Mouse (Mus musculus) 3134 (cell line): ENCODE measurements around the gene Pias1.
A peak's percentile ranks its signal among the peaks of the same experiment; 100 is the strongest.

ENCODE experiments used
- DNase-seq: peaks from one replicate; pipeline ENCODE4 v3.0.0-alpha.2; 2011; ENCODE audit warnings: low spot score; ENCODE audit not compliant: insufficient read length; ENCODE audit errors: extremely low read depth

The Pias1 gene

DNA sequence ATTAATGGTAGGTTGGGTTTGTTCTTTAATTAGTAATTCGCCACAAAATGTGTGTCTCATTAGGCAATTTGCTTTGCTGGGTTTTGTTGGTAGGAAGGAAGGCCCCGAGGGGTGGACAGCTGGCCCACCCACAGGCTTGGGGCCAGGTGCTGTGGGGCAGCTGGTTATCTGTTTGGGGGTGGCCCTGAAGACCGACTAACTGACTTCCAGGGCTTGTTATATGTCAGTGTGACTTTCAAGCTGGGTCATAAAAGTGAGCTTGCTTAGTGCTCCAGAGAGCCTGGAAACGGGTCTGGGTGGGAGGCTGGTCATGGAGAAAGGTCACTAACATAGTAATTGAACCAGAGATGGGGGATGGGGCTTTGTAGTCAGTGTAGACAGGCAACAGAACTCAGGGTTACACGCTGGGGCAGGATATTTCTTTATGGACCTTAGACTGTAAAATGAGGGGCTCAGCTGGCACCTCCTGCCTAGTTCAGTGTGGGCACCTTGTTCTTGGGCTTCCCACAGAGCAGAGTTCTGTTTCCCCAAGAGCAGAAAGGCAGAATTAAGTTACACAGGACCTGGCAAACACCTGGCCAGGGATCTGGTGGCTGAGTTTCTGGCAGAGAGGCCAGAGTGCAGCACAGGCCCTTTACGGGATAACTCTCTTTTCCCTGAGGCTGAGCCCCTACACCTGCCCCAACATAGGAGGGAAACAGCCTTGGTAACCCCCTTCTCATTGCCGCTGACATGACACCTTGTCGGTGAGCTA lies 129.3 kb downstream of the Pias1 start:
- peak; percentile 30 for DNase-seq

DNA sequence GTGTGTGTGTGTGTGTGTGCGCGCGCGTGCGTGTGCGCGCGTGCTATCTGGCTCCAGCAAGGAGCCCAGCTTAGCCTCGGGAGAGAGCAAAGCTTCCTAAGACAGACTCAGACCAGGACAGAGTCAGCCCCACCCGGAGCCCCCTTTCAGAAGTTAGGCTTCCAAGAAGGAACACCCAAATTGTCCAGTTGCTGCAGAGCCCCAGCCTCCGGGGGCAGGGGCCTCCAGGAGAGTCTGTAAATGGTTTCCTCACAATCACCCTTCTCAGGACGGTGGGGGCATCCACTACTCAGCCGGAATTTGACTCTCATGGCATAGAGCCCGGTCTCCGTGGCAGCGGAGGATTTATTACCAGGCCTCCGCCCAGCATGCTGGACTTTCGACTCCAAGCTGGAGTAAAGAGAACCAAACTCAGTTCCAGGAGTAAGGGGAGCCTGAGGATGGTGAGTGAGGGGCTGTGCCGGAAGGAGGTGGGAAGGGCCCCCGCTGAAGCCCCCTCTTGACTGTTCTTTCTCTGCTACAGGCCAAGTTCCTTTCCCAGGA lies 129.9 kb downstream of the Pias1 start, which contains the start of gene Calml4:
Gene Calml4, plus strand, starts transcription at position 362 of the 543 bp plus-strand sequence.
- DNase-seq = peak; percentile 36

DNA sequence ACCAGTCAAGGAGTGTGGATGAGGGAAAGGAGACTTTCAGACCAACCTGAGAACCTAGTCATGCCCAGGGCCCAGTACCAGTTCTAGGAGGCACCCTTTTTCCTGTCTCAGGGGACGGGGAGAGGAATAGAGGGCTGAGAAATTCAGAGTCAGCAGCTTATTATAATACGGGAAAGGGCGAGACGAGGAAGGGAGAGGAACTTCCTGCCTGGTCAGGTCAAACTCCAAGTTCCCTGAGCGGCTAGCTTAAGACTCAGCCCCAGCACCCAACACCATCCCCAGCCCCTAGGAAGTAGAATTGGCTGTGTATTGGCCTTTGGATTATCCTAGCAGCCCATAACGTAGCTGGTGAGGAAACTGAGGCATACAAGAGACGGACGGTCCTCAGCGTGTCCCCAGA lies 130.5 kb downstream of the Pias1 start:
- no peak for DNase-seq

DNA sequence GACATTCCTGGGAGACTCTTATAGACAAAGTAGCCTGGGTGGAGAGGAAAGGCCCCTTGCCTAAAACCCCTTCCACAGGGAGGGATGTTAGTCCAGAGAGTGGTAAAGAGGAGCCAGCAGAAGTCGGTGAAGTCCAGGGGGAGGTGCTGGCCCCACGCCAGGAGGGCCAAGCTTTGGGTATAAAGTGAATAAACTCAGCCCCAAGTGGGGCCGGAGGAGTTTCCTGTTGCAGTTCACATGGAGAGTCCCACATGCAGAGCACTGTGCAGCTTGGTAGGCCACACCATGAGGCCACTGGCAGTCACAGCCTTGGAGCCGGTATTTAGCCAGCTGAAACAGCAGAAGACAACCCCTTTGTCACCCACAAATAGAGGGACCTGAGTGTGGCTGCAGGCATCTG lies 133.2 kb downstream of the Pias1 start:
- DNase-seq = no peak

DNA sequence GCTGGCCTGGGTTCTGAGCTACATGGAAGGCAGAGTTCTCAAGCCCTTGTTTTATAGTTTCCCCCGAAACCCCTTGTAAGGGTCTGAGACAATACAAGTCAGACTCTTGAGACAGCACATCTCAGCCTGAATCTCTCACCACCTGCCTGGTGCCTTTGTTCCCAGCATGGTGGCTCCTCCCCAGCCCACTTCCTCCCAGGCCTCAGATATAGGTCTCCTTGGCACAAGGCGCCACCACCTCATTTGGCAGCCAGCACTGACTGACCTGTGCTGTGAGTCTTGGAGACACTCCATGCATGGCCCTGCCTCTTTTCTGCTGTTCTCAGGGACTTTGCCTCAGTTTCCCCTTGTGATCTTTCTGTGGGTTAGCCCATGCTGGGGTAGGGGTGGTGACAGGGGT lies 136.2 kb downstream of the Pias1 start:
- no peak for DNase-seq

DNA sequence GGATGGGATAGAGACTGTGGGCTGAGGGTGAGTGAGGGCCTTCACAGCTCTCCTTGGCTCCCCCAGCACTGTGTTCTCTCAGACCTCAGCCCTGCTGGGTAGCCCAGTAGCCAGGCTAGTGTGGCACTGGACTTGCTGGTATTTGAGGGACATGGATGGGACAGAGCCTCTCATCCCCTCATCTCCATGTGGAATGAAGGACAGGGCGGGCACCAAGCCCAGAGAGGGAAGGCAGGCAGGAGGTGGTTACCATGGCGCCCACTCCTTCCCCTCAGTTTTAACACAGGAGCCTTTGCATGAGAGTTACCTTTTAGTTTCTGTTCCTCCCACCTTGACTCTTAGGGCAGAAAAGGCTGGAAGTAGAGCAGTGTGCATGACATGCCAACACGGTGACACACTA lies 139.1 kb downstream of the Pias1 start:
- DNase-seq = no peak

DNA sequence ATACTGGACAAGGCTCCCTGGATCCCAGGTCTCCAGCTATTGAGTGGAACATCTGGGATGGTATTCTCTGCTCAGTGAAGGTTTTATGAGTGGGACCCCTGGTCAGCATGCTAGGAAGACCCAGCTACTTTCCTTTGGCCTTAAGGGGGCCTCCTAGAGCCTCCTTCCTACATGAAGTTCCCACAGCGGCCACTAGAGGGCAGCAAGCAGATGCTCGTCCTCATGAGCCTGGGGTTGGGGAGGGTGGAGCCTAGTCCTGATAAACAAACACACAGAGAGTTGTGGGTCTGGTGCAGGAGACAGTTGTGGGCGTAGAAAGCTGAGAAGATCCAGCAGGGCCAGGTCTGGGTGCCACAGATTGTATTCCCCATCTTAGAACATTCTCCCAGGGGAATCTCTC lies 140.0 kb downstream of the Pias1 start:
- peak; percentile 43 for DNase-seq

DNA sequence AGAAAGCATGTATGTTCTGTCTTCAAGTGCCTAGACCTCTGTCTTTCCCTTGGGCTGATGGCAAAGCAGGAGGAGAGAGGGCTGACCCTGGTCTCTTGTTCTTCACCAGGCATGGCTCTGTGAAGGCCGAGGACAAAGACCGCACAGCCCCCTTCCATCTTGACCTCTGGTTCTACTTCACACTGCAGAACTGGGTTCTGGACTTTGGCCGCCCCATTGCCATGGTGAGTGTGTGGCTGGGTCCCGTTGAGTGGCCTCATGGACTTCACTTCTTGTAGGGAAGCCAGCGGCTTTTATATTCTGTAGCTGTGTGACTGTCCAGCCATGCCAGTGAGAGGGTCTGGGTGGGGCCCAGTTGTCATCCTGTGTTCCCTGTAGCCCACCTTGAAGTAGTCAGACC lies 143.3 kb downstream of the Pias1 start:
- DNase-seq = no peak

DNA sequence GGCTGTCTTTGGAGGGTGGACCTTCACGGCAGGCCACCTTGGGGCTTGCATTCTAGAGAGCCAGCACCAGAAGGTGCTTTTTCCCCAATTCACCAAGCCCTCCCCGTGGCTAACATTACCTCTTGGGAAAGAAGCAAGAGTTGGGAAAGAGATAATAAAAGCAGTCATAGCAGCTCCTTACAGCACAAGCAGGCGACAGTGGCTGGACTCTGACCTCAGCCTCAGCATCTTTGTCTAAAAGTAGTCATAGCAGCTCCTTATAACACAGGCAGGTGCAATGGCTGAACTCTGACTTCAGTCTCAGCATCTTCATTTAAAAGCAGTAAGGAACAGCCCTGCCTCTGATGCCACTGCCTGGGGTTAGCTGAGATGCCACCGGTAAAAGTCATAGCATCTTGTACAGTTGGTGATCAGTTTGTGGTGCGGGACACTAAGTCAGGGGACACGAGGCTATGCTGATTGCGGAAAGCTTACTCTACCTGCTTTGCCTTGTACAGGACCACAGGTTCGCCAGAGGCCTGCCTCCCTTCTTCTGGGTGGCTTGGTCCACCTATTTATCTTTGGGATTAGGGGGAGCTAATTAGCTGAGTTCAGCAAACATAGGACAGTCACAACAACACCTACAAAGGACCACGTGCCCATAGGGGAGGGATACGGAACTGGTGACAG lies 144.2 kb downstream of the Pias1 start:
- DNase-seq = no peak

DNA sequence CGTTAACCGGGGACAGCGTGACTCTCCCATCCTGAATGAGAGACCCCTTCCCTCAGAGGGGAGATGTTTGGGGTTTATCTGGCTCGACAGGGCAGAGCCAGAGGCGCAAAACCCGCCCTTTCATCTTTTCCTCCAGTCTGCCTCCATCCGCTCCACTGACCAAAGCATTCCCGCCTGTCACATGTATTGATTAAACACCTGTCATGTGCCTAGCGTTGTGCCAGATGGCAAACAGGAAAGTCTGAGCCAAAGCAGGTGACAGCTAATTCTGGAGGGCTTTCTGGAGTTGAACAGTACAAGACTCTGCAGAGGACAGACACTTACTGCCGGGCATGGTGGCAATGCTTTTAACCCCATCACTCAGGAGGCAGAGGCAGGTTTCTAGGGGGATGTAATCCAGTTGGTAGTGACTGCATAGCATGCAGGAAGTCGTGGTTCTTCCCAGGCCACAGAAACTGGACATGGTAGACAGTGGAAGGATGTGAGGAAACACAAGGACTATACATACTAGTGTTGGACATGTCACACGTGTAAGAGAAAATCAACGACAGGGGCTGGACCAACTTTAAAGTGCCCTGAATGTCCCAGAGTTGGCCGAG lies 148.5 kb downstream of the Pias1 start:
- no peak for DNase-seq

DNA sequence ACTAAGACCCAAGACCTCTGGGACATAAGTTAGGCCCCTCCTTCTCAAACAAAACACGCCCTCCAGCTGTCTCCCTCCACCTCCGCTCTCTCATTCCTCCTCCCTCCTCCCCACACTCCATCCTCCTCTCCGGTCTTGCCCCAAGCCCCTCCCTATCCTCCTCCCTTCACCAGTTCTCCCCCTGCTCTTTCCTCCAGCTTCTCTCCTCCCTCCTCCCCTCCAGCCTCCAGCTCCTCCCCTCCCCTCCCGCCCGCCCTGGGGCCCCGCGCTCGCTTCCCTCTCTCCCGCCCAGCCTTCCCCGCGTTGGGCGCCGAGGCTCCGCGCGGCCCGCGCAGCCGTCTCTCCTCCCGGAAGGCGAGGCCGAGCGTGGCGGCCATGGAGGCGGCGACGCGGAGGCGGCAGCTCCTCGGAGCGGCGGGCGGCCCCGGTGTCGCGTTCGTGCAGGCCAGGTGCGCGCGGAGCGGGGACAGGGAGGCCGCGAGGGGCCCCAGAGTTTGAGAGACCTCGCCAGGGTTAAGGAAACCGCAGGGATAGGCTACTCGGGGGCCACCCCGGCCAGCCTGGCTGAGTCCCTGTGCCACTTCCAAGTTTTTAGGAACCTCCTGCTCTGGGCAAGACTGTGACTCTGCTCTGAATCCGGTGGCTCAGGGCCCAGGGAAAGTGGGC lies 149.1 kb downstream of the Pias1 start, which contains the start of gene Cln6:
Gene Cln6, plus strand, starts transcription at position 280 of the 666 bp plus-strand sequence.
- peak; percentile 90 for DNase-seq

DNA sequence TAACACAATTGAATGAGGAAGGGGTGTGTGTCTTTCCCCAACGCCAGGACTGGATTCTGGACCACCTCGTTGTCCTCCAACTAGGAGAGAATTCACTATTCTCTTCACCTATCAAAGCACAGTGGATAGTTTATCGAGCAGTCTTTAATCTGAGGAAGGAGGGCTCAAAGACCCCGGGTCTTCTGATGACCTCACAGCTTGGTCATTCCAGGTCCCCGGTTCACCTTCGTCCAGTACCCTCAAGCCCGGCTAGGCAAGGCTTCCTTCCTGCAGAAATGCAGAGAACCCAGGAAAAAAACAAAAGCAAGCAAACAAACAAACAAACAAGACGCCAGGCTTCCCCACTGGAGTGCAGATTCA lies 149.6 kb downstream of the Pias1 start:
- DNase-seq = no peak

DNA sequence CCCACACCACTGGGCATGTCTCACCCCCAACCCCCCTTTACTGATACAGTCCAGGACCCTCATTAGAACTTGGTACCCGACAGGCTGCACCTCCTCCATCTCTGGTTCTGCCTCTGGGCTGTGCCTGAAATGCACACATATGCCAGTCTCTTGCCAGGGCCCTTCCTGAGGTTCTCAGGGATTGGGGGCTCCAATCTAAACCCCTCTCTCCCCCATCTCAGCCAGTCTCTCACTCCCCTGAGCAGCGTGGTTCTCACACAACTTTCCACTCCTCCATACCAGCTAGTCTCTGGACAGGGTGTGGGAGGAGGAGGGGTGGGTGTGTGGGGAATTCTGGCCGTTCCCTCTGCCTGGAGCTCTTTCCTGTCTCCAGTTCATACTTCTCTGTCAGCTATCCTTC lies 150.1 kb downstream of the Pias1 start:
- no peak for DNase-seq

DNA sequence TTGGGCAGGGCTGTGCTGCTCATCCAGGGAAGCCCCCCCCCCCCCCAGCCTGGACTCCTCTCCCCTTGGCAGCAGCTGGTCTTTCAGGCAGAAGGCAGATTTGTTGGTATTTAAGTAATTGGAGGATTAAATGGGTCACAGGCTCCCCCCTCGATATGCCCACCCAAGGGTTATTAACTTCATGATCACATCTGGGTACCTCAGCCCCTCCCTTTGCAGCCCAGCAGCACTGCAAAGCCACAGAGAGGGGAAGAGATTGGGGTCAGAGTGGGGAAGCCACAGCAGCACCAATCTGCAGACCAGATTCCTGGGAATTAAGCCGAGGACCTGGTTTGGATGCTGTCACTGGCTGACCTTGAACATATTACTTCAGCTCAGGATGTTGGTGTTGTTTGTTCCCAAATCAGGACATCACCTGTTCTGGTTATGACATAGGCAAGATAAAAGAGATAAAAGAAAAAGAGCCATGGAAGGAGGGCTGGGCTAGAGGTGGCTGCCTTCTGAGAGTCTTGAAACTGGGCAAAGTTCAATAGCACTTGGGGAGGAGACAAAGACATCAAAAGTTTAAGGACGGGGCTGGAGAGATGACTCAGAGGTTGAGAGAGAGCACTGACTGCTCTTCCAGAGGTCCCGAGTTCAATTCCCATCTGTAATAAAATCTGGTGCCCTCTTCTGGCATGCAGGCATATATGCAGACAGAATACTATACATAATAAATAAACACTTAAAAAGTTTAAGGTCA lies 151.8 kb downstream of the Pias1 start:
- DNase-seq = no peak

DNA sequence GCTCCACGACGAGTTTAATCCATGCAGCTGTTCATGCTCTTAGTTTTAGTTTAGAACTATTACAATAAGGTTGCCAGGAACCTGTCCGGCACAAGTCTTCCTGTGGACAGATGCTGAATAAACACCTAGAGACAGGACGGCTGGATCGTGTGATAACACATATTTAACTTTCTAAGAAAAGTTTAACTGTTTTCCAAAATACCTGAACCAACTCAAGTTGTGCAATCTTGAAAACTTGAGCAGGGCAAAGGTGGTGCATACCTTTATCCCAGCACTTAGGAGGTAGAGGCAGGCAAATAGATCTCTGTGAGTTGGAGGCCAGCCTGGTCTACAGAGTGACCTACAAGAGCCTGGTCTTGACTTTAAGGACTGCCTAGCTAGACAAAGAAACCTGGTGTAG lies 152.8 kb downstream of the Pias1 start:
- no peak for DNase-seq

DNA sequence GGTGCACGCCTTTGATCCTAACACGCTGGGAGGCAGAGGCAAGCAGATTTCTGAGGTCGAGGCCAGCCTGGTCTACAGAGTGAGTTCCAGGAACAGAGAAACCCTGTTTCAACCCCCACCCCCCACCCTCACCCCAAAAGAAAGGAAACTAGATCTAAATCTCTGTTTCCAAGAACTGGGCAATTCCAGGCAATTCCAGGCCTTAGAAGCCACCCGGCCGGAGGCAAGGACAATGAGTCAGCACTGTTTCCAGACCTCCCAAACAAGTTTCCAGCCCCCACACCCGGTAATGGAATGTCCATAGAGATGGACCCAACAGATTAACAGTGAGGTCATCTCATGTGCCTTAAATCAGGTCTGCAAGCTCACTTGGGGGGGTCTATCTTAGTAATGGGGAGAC lies 157.8 kb downstream of the Pias1 start:
- peak; percentile 23 for DNase-seq

DNA sequence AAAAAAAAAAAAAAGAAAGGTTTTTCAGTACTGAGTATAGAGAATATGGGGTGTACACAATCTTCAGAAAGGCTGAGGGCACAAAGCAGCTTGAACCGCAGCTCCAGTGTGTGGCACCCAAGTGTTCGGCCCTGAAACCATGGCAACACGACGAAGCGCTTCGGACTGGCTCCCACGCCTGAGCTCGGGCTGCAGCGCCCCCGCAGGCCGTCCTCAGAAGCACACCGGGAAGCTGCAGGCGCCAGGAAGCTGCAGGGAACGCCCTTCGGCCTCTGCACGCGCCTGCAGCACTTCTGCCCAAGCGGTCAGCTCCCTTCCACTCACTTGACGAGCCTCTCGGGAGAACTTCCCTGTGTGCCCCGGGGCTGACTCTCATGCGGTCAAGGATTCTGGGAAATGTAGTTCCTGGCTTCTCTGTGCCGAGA lies 159.1 kb downstream of the Pias1 start:
- DNase-seq = peak; percentile 99
